Mouse (Mus musculus): ENCODE measurements at regions not wholly inside any gene's neighbourhood (a gene's known extent, or its start where the extent isn't known, plus 50 kb on each side); places are given as distances from the start of the nearest gene placed in this dataset.

- in situ Hi-C loops (cut with MboI, MseI) = no loop called here
Observed at GRCm38 (mm10) chr8:103270035-103270434, 484.6 kb upstream of the Cdh11 start.

GRCm38 (mm10) chr8:103270815-103271553 is 485.5 kb upstream of the Cdh11 start:
- in situ Hi-C loops (cut with MboI, MseI) = no loop called here

- in situ Hi-C loops (cut with MboI, MseI) = no loop called here
Observed at GRCm38 (mm10) chr8:103272305-103273079, 487.1 kb upstream of the Cdh11 start.

GRCm38 (mm10) chr8:103273476-103273875 is 488.0 kb upstream of the Cdh11 start:
- in situ Hi-C loops (cut with MboI, MseI) = no loop called here

GRCm38 (mm10) chr8:103281801-103282200 is 496.4 kb upstream of the Cdh11 start:
- in situ Hi-C loops (cut with MboI, MseI) = no loop called here

- in situ Hi-C loops (cut with MboI, MseI) = no loop called here
Observed at GRCm38 (mm10) chr8:103288561-103288974, 503.1 kb upstream of the Cdh11 start.

- in situ Hi-C loops (cut with MboI, MseI) = no loop called here
Observed at GRCm38 (mm10) chr8:103292896-103293295, 507.5 kb upstream of the Cdh11 start.

GRCm38 (mm10) chr8:103306476-103307183 is 521.2 kb upstream of the Cdh11 start:
- in situ Hi-C loops (cut with MboI, MseI) = no loop called here

- in situ Hi-C loops (cut with MboI, MseI) = no loop called here
Observed at GRCm38 (mm10) chr8:103313576-103313975, 528.1 kb upstream of the Cdh11 start.

GRCm38 (mm10) chr8:103314279-103315022 is 529.0 kb upstream of the Cdh11 start:
- in situ Hi-C loops (cut with MboI, MseI) = no loop called here

- in situ Hi-C loops (cut with MboI, MseI) = no loop called here
Observed at GRCm38 (mm10) chr8:103315742-103316141, 530.3 kb upstream of the Cdh11 start.

GRCm38 (mm10) chr8:103316691-103317091 is 531.2 kb upstream of the Cdh11 start:
- in situ Hi-C loops (cut with MboI, MseI) = no loop called here

- in situ Hi-C loops (cut with MboI, MseI) = no loop called here
Observed at GRCm38 (mm10) chr8:103317149-103317725, 531.8 kb upstream of the Cdh11 start.

GRCm38 (mm10) chr8:103324016-103324665 is 538.7 kb upstream of the Cdh11 start:
- in situ Hi-C loops (cut with MboI, MseI) = no loop called here

- in situ Hi-C loops (cut with MboI, MseI) = no loop called here
Observed at GRCm38 (mm10) chr8:103331415-103331814, 546.0 kb upstream of the Cdh11 start.

- in situ Hi-C loops (cut with MboI, MseI) = no loop called here
Observed at GRCm38 (mm10) chr8:103337314-103337713, 551.9 kb upstream of the Cdh11 start.

- in situ Hi-C loops (cut with MboI, MseI) = no loop called here
Observed at GRCm38 (mm10) chr8:103339042-103339441, 553.6 kb upstream of the Cdh11 start.

GRCm38 (mm10) chr8:103339951-103340350 is 554.5 kb upstream of the Cdh11 start:
- in situ Hi-C loops (cut with MboI, MseI) = no loop called here

- in situ Hi-C loops (cut with MboI, MseI) = no loop called here
Observed at GRCm38 (mm10) chr8:103343891-103344290, 558.4 kb upstream of the Cdh11 start.

GRCm38 (mm10) chr8:103344871-103345270 is 559.4 kb upstream of the Cdh11 start:
- in situ Hi-C loops (cut with MboI, MseI) = no loop called here

Data from regulatory T cell (primary cell).